Mouse (Mus musculus): ENCODE measurements around the gene Zfp787.
"Not testable (repeated sequence)": the region's sequence is repeated elsewhere in the genome, so short reads cannot be mapped to it uniquely, and the experiment has no call there.

The Zfp787 gene

DNA sequence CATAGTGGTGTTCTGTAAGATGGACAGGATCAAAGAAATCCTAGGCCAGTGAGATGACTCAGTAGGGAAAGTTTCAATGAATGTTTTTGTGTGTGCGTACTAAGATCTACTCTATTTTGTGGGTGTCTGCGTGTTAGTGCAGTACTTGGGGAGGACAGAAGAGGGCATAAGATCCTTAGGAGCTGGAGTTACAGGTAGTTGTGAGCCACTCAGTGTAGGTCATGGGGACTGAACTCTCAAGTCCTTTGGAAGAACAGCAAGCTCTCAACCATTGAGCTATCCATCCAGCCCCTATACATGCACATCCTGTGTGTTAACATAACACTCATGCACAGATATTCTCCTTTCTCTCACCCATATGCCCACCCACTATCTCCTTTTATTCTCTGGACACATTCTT is 35.7 kb downstream of the Zfp787 start:
- not testable (repeated sequence) for DNase-seq (ENCODE audit: low spot score)

DNA sequence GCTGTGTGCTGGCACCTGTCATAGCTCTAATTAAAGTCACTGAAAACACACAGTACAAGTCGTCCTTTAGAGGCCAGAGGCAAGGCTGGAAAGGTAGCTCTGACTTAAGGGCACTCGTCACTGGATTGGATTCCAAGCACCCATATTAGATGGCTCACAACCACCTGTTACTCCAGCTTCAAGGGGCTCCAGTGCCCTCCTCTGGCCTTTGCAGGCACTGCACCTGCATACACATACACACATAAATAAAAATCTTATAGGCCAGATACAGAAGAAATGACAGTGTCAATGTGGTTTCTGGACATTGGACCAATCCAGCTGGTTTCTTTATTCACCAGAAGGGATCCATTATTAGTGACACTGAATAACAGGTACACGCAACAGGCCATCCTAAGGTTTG is 36.3 kb downstream of the Zfp787 start:
- DNase-seq (ENCODE audit: low spot score) = no peak
